Mouse (Mus musculus): ENCODE results near the gene Umps. TPM values are rescaled to one million over a fixed set of nuclear protein-coding genes. Genes with fewer than 3 reads are reported as not detected.

Umps gene
- total and polyA plus RNA-seq, 3 experiments = 109 to 132 TPM; not detected in 1

DNA sequence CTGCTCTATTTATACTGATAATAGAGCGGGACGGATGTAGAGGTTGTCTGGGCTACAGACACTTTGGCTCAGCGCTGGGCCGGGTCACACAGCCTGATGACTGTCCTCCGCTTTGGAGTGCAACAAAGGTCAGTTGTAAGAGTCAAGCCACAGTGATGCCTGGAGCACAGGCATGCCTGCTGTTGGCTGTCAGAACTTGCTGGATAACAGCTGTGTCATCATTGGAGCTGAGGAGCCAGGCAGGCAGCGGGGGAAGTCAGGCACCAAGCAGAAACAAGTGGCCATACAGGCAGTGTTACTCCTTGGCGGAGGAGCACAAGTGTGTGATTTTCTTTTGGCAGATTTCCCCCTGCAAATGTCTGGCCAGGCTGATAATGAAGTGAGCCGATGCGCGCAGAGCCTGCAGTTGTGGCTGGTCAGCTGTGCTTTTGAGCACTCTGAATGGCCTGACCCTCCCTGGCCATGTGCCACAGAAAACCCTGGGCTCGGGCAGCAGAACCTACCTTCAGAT is 25.5 kb downstream of the Umps start:
- DNase-seq (ENCODE audit: low read depth, low spot score) = peak; percentile 34
- Histone ChIP-seq H3K27me3 (ENCODE audit: control insufficient read depth in 1 of 2, insufficient read depth in 2 of 2, low read length in 2 of 2) (peaks cover 0 to 2% of the 10 kb centered on the region in 2 experiments; a peak in 1 of 4 replicates), H3K36me3 (ENCODE audit: control insufficient read depth in 1 of 2, insufficient read depth in 2 of 2, low read length in 2 of 2) (peaks cover 0 to 4% of the 10 kb centered on the region in 2 experiments; a peak in 2 of 4 replicates)

DNA sequence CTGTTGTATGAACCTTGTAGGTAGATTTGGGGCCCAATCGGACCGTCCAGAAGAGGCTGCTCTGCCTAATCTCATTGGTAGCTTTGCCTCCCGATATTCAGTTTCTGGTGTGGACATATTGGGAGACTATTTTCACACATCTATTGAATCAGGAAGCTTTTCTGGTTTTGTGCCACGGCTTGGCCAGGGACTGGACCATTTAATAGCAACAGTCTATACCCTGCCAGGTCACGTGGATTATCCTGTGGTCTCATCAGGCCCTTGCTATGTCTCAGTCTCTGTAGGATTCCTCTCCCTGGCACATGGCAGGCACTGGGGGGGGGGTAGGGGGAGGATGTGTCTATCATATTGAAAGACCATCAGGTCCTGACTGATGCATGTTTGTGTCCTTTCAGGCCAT is 26.7 kb downstream of the Umps start:
- Histone ChIP-seq H3K27me3 (ENCODE audit: control insufficient read depth in 1 of 2, insufficient read depth in 2 of 2, low read length in 2 of 2) (peaks cover 0 to 2% of the 10 kb centered on the region in 2 experiments; a peak in 1 of 4 replicates), H3K4me1 (ENCODE audit: control insufficient read depth in 1 of 2, insufficient read depth in 2 of 2, low read length in 2 of 2) (peaks cover 0 to 20% of the 10 kb centered on the region in 2 experiments; a peak in 2 of 4 replicates), H3K36me3 (ENCODE audit: control insufficient read depth in 1 of 2, insufficient read depth in 2 of 2, low read length in 2 of 2) (peaks cover 0 to 4% of the 10 kb centered on the region in 2 experiments; a peak in 2 of 4 replicates), H3K9ac (ENCODE audit: control insufficient read depth, low read depth, low read length, poor library complexity, severe bottlenecking) (no peak overlapping the region), H3K79me2 (ENCODE audit: control insufficient read depth, insufficient read depth, low read length, poor library complexity) (no peaks in the 10 kb centered on the region), H3K27ac (ENCODE audit: control insufficient read depth, low read depth, low read length) (no peak overlapping the region), H3K9me3 (replicated peaks; ENCODE audit: insufficient read depth, low read length) (no peaks in the 10 kb centered on the region), H3K4me3 (ENCODE audit: control insufficient read depth in 1 of 2, insufficient read depth in 1 of 2, low read depth in 2 of 2, low read length in 2 of 2) (no peak overlapping the region)
- DNase-seq (ENCODE audit: low read depth, low spot score) = no peak
- TF ChIP-seq POLR2AphosphoS2 (IDR thresholded peaks at IDR 0.05; ENCODE audit: low read length) (no peak), JUND (IDR thresholded peaks at IDR 0.05; ENCODE audit: low read depth, low read length) (no peak), TBP (IDR thresholded peaks at IDR 0.05; ENCODE audit: low read depth, low read length) (no peak)

More for the DNA sequence above, 25.5 kb downstream of the Umps start:
- Histone ChIP-seq H3K4me1 (ENCODE audit: control insufficient read depth in 1 of 2, insufficient read depth in 2 of 2, low read length in 2 of 2) (peaks cover 0 to 20% of the 10 kb centered on the region in 2 experiments; a peak in 2 of 4 replicates), H3K79me2 (ENCODE audit: control insufficient read depth, insufficient read depth, low read length, poor library complexity) (no peaks in the 10 kb centered on the region), H3K9me3 (replicated peaks; ENCODE audit: insufficient read depth, low read length) (no peaks in the 10 kb centered on the region), H3K4me3 (ENCODE audit: control insufficient read depth in 1 of 2, insufficient read depth in 1 of 2, low read depth in 2 of 2, low read length in 2 of 2) (no peak overlapping the region), H3K9ac (ENCODE audit: control insufficient read depth, low read depth, low read length, poor library complexity, severe bottlenecking) (no peak overlapping the region), H3K27ac (ENCODE audit: control insufficient read depth, low read depth, low read length) (no peak overlapping the region)
- no peak for TF ChIP-seq CHD1 (IDR thresholded peaks at IDR 0.05; ENCODE audit: low read depth, low read length)
- peak; percentile 14; the same call in 1 of the 2 replicates for TF ChIP-seq GATA1 (IDR thresholded peaks at IDR 0.05; ENCODE audit: low read depth, low read length)
- TF ChIP-seq EP300 (IDR thresholded peaks at IDR 0.05; ENCODE audit: low read depth in 1 of 2, low read length in 2 of 2) = 0 out of 4 replicates have a peak, but pooled peaks of 1 of the 2 experiments have one; percentile 14
- TF ChIP-seq TAL1 (IDR thresholded peaks at IDR 0.05; ENCODE audit: low read length) = peak; percentile 37
- 0 out of 2 replicates have a peak, but pooled peaks have one; percentile 19 for TF ChIP-seq TCF12 (IDR thresholded peaks at IDR 0.05; ENCODE audit: low read depth, low read length)
- TF ChIP-seq NELFE (IDR thresholded peaks at IDR 0.05; ENCODE audit: low read depth, low read length) = no peak

DNA sequence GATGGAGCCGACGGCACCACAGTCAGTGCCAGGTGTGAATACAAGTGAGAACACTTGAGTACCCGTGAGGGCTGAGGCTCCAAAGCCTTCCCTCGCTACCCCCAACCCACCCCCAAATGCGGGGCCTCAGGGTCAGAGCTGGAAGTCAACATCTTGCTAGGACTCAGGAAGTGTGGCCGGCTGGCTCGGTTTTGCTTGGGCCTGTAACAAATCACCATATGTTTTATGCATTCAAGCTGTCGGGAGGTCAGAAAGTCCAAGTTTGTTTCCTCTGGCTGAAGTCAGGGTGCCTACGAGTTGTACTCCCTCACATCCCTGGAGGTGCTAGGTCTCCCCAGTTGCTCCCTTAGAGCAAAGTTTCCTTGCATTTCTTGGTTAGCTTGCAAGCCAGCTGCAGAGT is 27.2 kb downstream of the Umps start:
- Histone ChIP-seq H3K9ac (ENCODE audit: control insufficient read depth, low read depth, low read length, poor library complexity, severe bottlenecking) (no peak overlapping the region), H3K36me3 (ENCODE audit: control insufficient read depth in 1 of 2, insufficient read depth in 2 of 2, low read length in 2 of 2) (peaks cover 0 to 4% of the 10 kb centered on the region in 2 experiments; a peak in 2 of 4 replicates), H3K4me3 (ENCODE audit: control insufficient read depth in 1 of 2, insufficient read depth in 1 of 2, low read depth in 2 of 2, low read length in 2 of 2) (no peak overlapping the region), H3K9me3 (replicated peaks; ENCODE audit: insufficient read depth, low read length) (no peaks in the 10 kb centered on the region), H3K4me1 (ENCODE audit: control insufficient read depth in 1 of 2, insufficient read depth in 2 of 2, low read length in 2 of 2) (peaks cover 0 to 20% of the 10 kb centered on the region in 2 experiments; a peak in 2 of 4 replicates), H3K27ac (ENCODE audit: control insufficient read depth, low read depth, low read length) (no peak overlapping the region), H3K79me2 (ENCODE audit: control insufficient read depth, insufficient read depth, low read length, poor library complexity) (no peaks in the 10 kb centered on the region), H3K27me3 (ENCODE audit: control insufficient read depth in 1 of 2, insufficient read depth in 2 of 2, low read length in 2 of 2) (peaks cover 0 to 2% of the 10 kb centered on the region in 2 experiments; a peak in 1 of 4 replicates)
- TF ChIP-seq GABPA (IDR thresholded peaks at IDR 0.05; ENCODE audit: low read depth, low read length) = no peak
- no peak for TF ChIP-seq BHLHE40 (IDR thresholded peaks at IDR 0.05; ENCODE audit: borderline replicate concordance, low read depth, low read length)
- no peak for TF ChIP-seq ZMIZ1 (IDR thresholded peaks at IDR 0.05; ENCODE audit: low read depth, low read length)
- no peak for TF ChIP-seq TAL1 (IDR thresholded peaks at IDR 0.05; ENCODE audit: low read length)
- no peak for TF ChIP-seq EP300 (IDR thresholded peaks at IDR 0.05; ENCODE audit: low read depth in 1 of 2, low read length in 2 of 2)
- no peak for TF ChIP-seq HCFC1 (IDR thresholded peaks at IDR 0.05; ENCODE audit: low read depth, low read length)
- no peak for TF ChIP-seq TCF12 (IDR thresholded peaks at IDR 0.05; ENCODE audit: low read depth, low read length)
- TF ChIP-seq UBTF (IDR thresholded peaks at IDR 0.05; ENCODE audit: borderline replicate concordance, insufficient read depth, low read depth, low read length) = no peak
- no peak for TF ChIP-seq CHD1 (IDR thresholded peaks at IDR 0.05; ENCODE audit: low read depth, low read length)
- no peak for TF ChIP-seq ETS1 (IDR thresholded peaks at IDR 0.05; ENCODE audit: low read depth, low read length)
- TF ChIP-seq RAD21 (IDR thresholded peaks at IDR 0.05; ENCODE audit: low read depth, low read length) = no peak
- TF ChIP-seq POLR2AphosphoS5 (IDR thresholded peaks at IDR 0.05; ENCODE audit: borderline replicate concordance, low read depth, low read length) = no peak
- TF ChIP-seq USF2 (IDR thresholded peaks at IDR 0.05; ENCODE audit: borderline replicate concordance in 1 of 2, insufficient read depth in 1 of 2, low read depth in 1 of 2, low read length in 2 of 2) = no peak
- TF ChIP-seq ELF1 (IDR thresholded peaks at IDR 0.05; ENCODE audit: low read depth, low read length) = no peak
- DNase-seq (ENCODE audit: low read depth, low spot score) = no peak

Data from MEL (cell line).